Mouse (Mus musculus): ENCODE measurements around the gene Rhoj. TPM values are rescaled to one million over a fixed set of nuclear protein-coding genes. Genes with fewer than 3 reads are reported as not detected.

Rhoj gene
- polyA plus RNA-seq, 1 experiment from 2014 or later, result 62.4 TPM

GRCm38 (mm10) chr12:75304132-75304531 lies 4.0 kb upstream of the Rhoj start:
- Histone ChIP-seq H3K4me2 (replicated peaks) (no peak overlapping the region), H3K27me3 (no peaks in the 10 kb centered on the region), H3K36me3 (no peaks in the 10 kb centered on the region), H3K9ac (no peak overlapping the region), H3K4me3 (replicated peaks) (no peak overlapping the region), H3K9me3 (replicated peaks) (no peaks in the 10 kb centered on the region), H3K27ac (replicated peaks) (no peak overlapping the region), H3K4me1 (peaks cover 13% of the 10 kb centered on the region; the same call in 1 of the 2 replicates)
- 82% methylated on average over 6 of the region's 6 CpGs for WGBS
- ATAC-seq (ENCODE audit: insufficient number of reproducible peaks, low FRiP score, low TSS enrichment, low read depth), result no peak

GRCm38 (mm10) chr12:75309756-75310155 lies 1.6 kb downstream of the Rhoj start:
- H3K36me3 ChIP-seq, result no peaks in the 10 kb centered on the region
- no peak for ATAC-seq (ENCODE audit: insufficient number of reproducible peaks, low FRiP score, low TSS enrichment, low read depth)
- peak overlapping the region; percentile 55 for H3K4me3 ChIP-seq (replicated peaks)
- peak overlapping the region; percentile 44; the same call in 1 of the 2 replicates for H3K27ac ChIP-seq (replicated peaks)
- H3K4me2 ChIP-seq (replicated peaks), result peak overlapping the region; percentile 84
- no peaks in the 10 kb centered on the region for H3K9me3 ChIP-seq (replicated peaks)
- no peak overlapping the region for H3K9ac ChIP-seq
- WGBS, result 32% methylated on average over 6 of the region's 6 CpGs
- peaks cover 18% of the 10 kb centered on the region for H3K4me1 ChIP-seq
- no peaks in the 10 kb centered on the region for H3K27me3 ChIP-seq

DNA sequence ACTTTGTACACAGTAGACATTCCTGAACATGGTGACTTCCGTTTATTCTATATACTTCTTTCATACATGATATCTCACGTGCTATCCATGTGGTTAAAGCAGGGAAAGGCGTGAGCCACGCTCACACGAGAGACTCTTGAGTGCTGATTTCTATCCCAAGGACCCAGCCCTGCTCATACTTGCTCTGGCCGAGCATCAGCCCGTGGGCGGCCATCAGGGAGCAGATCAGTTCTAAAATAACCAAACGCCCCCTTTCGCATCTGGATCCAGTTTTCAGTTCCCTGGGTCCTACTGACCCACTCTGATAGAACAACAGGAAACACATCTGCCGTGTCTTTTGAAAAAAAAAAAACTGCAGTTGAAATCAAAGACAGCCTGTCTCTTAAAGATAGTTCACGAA lies 2.6 kb downstream of the Rhoj start:
- Histone ChIP-seq H3K4me1 (peaks cover 18% of the 10 kb centered on the region), H3K27me3 (no peaks in the 10 kb centered on the region), H3K9me3 (replicated peaks) (no peaks in the 10 kb centered on the region), H3K4me2 (replicated peaks) (peak overlapping the region; percentile 84), H3K9ac (no peak overlapping the region), H3K36me3 (no peaks in the 10 kb centered on the region), H3K27ac (replicated peaks) (no peak overlapping the region), H3K4me3 (replicated peaks) (peak overlapping the region; percentile 55)
- ATAC-seq (ENCODE audit: insufficient number of reproducible peaks, low FRiP score, low TSS enrichment, low read depth), result no peak
- 49% methylated on average over 12 of the region's 12 CpGs for WGBS

DNA sequence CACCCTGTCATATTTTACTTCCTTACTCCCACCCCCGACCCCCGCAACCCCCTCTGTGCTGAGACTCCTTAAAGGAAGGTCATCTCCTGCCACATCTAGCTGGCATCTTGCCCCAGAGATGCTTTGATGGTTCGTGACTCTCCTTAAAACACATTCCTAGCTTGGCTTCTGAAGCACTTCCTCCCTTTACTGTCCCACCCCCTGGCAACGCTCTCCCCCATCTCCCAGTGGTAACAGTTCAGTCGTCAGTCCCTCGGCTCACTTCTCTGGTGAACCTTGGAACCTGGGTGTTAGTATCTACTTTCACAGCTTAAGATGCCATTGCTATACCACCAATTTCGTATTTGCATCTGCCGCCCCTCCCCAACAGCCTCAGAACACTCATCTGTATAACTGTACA lies 3.8 kb downstream of the Rhoj start:
- no peaks in the 10 kb centered on the region for H3K36me3 ChIP-seq
- WGBS, result 80% methylated on average over 8 of the region's 8 CpGs
- H3K4me1 ChIP-seq, result peaks cover 18% of the 10 kb centered on the region
- no peak for ATAC-seq (ENCODE audit: insufficient number of reproducible peaks, low FRiP score, low TSS enrichment, low read depth)
- no peak overlapping the region for H3K9ac ChIP-seq
- H3K27ac ChIP-seq (replicated peaks), result no peak overlapping the region
- H3K4me3 ChIP-seq (replicated peaks), result no peak overlapping the region
- H3K9me3 ChIP-seq (replicated peaks), result no peaks in the 10 kb centered on the region
- H3K27me3 ChIP-seq, result no peaks in the 10 kb centered on the region
- no peak overlapping the region for H3K4me2 ChIP-seq (replicated peaks)

GRCm38 (mm10) chr12:75313992-75314391 lies 5.9 kb downstream of the Rhoj start:
- Histone ChIP-seq H3K27me3 (no peaks in the 10 kb centered on the region), H3K4me2 (replicated peaks) (no peak overlapping the region), H3K9ac (no peak overlapping the region), H3K27ac (replicated peaks) (no peak overlapping the region), H3K4me3 (replicated peaks) (no peak overlapping the region), H3K36me3 (no peaks in the 10 kb centered on the region), H3K4me1 (peaks cover 5% of the 10 kb centered on the region; the same call in 1 of the 2 replicates), H3K9me3 (replicated peaks) (no peaks in the 10 kb centered on the region)
- no peak for ATAC-seq (ENCODE audit: insufficient number of reproducible peaks, low FRiP score, low TSS enrichment, low read depth)
- WGBS, result 76% methylated on average over 3 of the region's 3 CpGs

- ATAC-seq (ENCODE audit: insufficient number of reproducible peaks, low FRiP score, low TSS enrichment, low read depth), result no peak
- Histone ChIP-seq H3K4me1 (no peaks in the 10 kb centered on the region), H3K27ac (replicated peaks) (no peak overlapping the region), H3K27me3 (no peaks in the 10 kb centered on the region), H3K36me3 (no peaks in the 10 kb centered on the region), H3K4me2 (replicated peaks) (no peak overlapping the region), H3K4me3 (replicated peaks) (no peak overlapping the region), H3K9me3 (replicated peaks) (no peaks in the 10 kb centered on the region), H3K9ac (no peak overlapping the region)
- WGBS, result 71% methylated on average over 3 of the region's 3 CpGs
These were observed 7.7 kb downstream of the Rhoj start for GRCm38 (mm10) chr12:75315851-75316250.

GRCm38 (mm10) chr12:75320441-75320925 lies 12.4 kb downstream of the Rhoj start:
- no peaks in the 10 kb centered on the region for H3K27me3 ChIP-seq
- no peak overlapping the region for H3K9ac ChIP-seq
- no peak overlapping the region for H3K27ac ChIP-seq (replicated peaks)
- no peak for ATAC-seq (ENCODE audit: insufficient number of reproducible peaks, low FRiP score, low TSS enrichment, low read depth)
- no peak overlapping the region for H3K4me3 ChIP-seq (replicated peaks)
- no peak overlapping the region for H3K4me2 ChIP-seq (replicated peaks)
- 0 out of 2 replicates have a peak, but pooled peaks cover 9% of the 10 kb centered on the region for H3K36me3 ChIP-seq
- WGBS, result 72% methylated on average over 12 of the region's 12 CpGs
- H3K4me1 ChIP-seq, result no peaks in the 10 kb centered on the region
- no peaks in the 10 kb centered on the region for H3K9me3 ChIP-seq (replicated peaks)

GRCm38 (mm10) chr12:75321189-75321588 lies 13.1 kb downstream of the Rhoj start:
- H3K9me3 ChIP-seq (replicated peaks), result no peaks in the 10 kb centered on the region
- 77% methylated on average over 4 of the region's 4 CpGs for WGBS

GRCm38 (mm10) chr12:75329188-75329587 lies 21.1 kb downstream of the Rhoj start:
- no peaks in the 10 kb centered on the region for H3K27me3 ChIP-seq
- 91% methylated on average over 2 of the region's 2 CpGs for WGBS
- H3K4me3 ChIP-seq (replicated peaks), result no peak overlapping the region
- H3K36me3 ChIP-seq, result no peaks in the 10 kb centered on the region
- no peak overlapping the region for H3K9ac ChIP-seq
- no peaks in the 10 kb centered on the region for H3K9me3 ChIP-seq (replicated peaks)
- no peak overlapping the region for H3K4me2 ChIP-seq (replicated peaks)
- H3K27ac ChIP-seq (replicated peaks), result no peak overlapping the region
- no peaks in the 10 kb centered on the region for H3K4me1 ChIP-seq
- ATAC-seq (ENCODE audit: insufficient number of reproducible peaks, low FRiP score, low TSS enrichment, low read depth), result no peak

More at GRCm38 (mm10) chr12:75321189-75321588, 13.1 kb downstream of the Rhoj start:
- H3K9ac ChIP-seq, result no peak overlapping the region
- no peak overlapping the region for H3K27ac ChIP-seq (replicated peaks)
- no peaks in the 10 kb centered on the region for H3K4me1 ChIP-seq
- ATAC-seq (ENCODE audit: insufficient number of reproducible peaks, low FRiP score, low TSS enrichment, low read depth), result no peak
- no peaks in the 10 kb centered on the region for H3K27me3 ChIP-seq
- no peak overlapping the region for H3K4me3 ChIP-seq (replicated peaks)
- H3K4me2 ChIP-seq (replicated peaks), result no peak overlapping the region
- H3K36me3 ChIP-seq, result 0 out of 2 replicates have a peak, but pooled peaks cover 9% of the 10 kb centered on the region

- ATAC-seq (ENCODE audit: insufficient number of reproducible peaks, low FRiP score, low TSS enrichment, low read depth), result no peak
- H3K4me3 ChIP-seq (replicated peaks), result no peak overlapping the region
- H3K36me3 ChIP-seq, result no peaks in the 10 kb centered on the region
- WGBS, result 93% methylated on average over 3 of the region's 3 CpGs
- H3K27me3 ChIP-seq, result no peaks in the 10 kb centered on the region
- no peaks in the 10 kb centered on the region for H3K9me3 ChIP-seq (replicated peaks)
- H3K9ac ChIP-seq, result no peak overlapping the region
- H3K4me1 ChIP-seq, result no peaks in the 10 kb centered on the region
- no peak overlapping the region for H3K27ac ChIP-seq (replicated peaks)
- no peak overlapping the region for H3K4me2 ChIP-seq (replicated peaks)
These were observed 31.8 kb downstream of the Rhoj start for GRCm38 (mm10) chr12:75339894-75340293.

- H3K4me1 ChIP-seq, result no peaks in the 10 kb centered on the region
- no peak for ATAC-seq (ENCODE audit: insufficient number of reproducible peaks, low FRiP score, low TSS enrichment, low read depth)
- no peak overlapping the region for H3K9ac ChIP-seq
- no peak overlapping the region for H3K4me2 ChIP-seq (replicated peaks)
- H3K9me3 ChIP-seq (replicated peaks), result no peaks in the 10 kb centered on the region
- no peak overlapping the region for H3K27ac ChIP-seq (replicated peaks)
- H3K27me3 ChIP-seq, result no peaks in the 10 kb centered on the region
- WGBS, result 88% methylated on average over 7 of the region's 7 CpGs
- no peak overlapping the region for H3K4me3 ChIP-seq (replicated peaks)
- no peaks in the 10 kb centered on the region for H3K36me3 ChIP-seq
These were observed 32.2 kb downstream of the Rhoj start for GRCm38 (mm10) chr12:75340331-75340730.

- H3K4me3 ChIP-seq (replicated peaks), result no peak overlapping the region
- H3K4me1 ChIP-seq, result 0 out of 2 replicates have a peak, but pooled peaks cover 9% of the 10 kb centered on the region
- H3K9ac ChIP-seq, result no peak overlapping the region
- no peaks in the 10 kb centered on the region for H3K27me3 ChIP-seq
- no peak overlapping the region for H3K27ac ChIP-seq (replicated peaks)
- ATAC-seq (ENCODE audit: insufficient number of reproducible peaks, low FRiP score, low TSS enrichment, low read depth), result no peak
- no peaks in the 10 kb centered on the region for H3K36me3 ChIP-seq
- no peaks in the 10 kb centered on the region for H3K9me3 ChIP-seq (replicated peaks)
- no peak overlapping the region for H3K4me2 ChIP-seq (replicated peaks)
- 86% methylated on average over 7 of the region's 7 CpGs for WGBS
These were observed 40.4 kb downstream of the Rhoj start for GRCm38 (mm10) chr12:75348551-75348950.
